Comparison of ENCODE assay signal across 8 mouse cellular contexts in the genomic region with DNA sequence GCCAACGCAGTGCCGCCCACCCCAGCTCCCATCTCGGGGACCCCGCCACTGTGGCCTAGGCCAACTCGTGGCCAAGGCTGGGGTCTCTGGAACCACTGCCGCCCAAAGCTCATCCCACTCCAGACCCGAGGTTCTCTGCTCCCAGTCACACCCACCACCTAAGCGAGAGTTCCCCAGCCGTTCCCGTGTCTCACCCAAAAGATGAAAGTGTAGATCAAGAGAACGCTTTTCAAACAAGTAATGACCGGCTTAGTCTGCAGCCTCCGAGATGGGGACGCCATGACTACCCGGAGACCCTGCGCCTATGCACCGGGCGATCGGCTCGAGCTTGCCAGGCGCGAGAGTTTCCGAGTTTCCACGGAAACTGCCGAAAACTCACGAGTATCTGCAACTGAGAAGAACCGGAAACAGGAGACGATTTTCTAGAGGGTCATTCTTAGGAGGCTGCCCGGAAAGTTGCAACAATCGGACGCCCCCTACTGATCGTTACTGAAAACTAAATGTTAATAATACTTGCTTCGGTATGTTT. TPM values are rescaled to one million over a fixed set of nuclear protein-coding genes. Genes with fewer than 3 reads are reported as not detected.
A peak's percentile ranks its signal among the peaks of the same experiment; 100 is the strongest.
DNase-seq lines count a peak whose midpoint lies in the region; ATAC-seq and TF ChIP-seq lines count a peak whose summit lies in the region.

A gene (minus strand): TSS at position 416 of the 529 bp plus-strand sequence.

- no peaks in the 10 kb centered on the region for H3K4me1 ChIP-seq in ES-E14 (ENCODE audit: control insufficient read depth in 2 of 2, insufficient read depth in 2 of 2, low read length in 2 of 2, poor library complexity in 1 of 2)
- H3K4me1 ChIP-seq in hindbrain, embryonic 10.5 days (replicated peaks), result peaks cover 4% of the 10 kb centered on the region; the same call in 1 of the 2 replicates
- no peaks in the 10 kb centered on the region for H3K4me1 ChIP-seq in lung, embryonic 15.5 days

- H3K27me3 ChIP-seq in hindbrain, embryonic 10.5 days (ENCODE audit: insufficient read depth, poor library complexity, severe bottlenecking), result peaks cover 4% of the 10 kb centered on the region; the same call in 1 of the 2 replicates
- no peaks in the 10 kb centered on the region for H3K27me3 ChIP-seq in lung, embryonic 15.5 days

- in situ Hi-C loops in ES-E14 (cut with MboI; ENCODE audit: low sequenced_read_pairs in 2 of 2, unreplicated experiment in 2 of 2), result no loop called here

- H3K9me3 ChIP-seq in ES-E14 (ENCODE audit: control insufficient read depth, insufficient read depth, low read depth, low read length), result no peaks in the 10 kb centered on the region
- H3K9me3 ChIP-seq in hindbrain, embryonic 10.5 days, result no peaks in the 10 kb centered on the region
- no peaks in the 10 kb centered on the region for H3K9me3 ChIP-seq in lung, embryonic 15.5 days

- peak; percentile 40 for DNase-seq in ES-E14 (ENCODE audit: low read depth, low spot score)
- peak; percentile 61 for DNase-seq in cerebellum, adult 8-10 months
- peak; percentile 61 to 89 for DNase-seq in frontal cortex, adult 2 months (ENCODE audit: extremely low spot score in 1 of 2, low spot score in 1 of 2)
- DNase-seq in hindbrain, embryonic 10.5 days (ENCODE audit: low spot score), result peak; percentile 86
- DNase-seq in layer of hippocampus, adult 9-10 months (ENCODE audit: low spot score), result peak; percentile 41
- peak; percentile 62 for DNase-seq in ovary, postnatal 14 days (ENCODE audit: low spot score)
- peak; percentile 68 to 81 for DNase-seq in thymus, postnatal 10 days (ENCODE audit: low spot score in 2 of 2)

- ATAC-seq in lung, embryonic 15.5 days (ENCODE audit: borderline replicate concordance, extremely low read depth, low FRiP score, low TSS enrichment), result peak; percentile 91

- H3K36me3 ChIP-seq in ES-E14 (ENCODE audit: control insufficient read depth, insufficient read depth, low read length, poor library complexity, severe bottlenecking), result no peaks in the 10 kb centered on the region
- H3K36me3 ChIP-seq in hindbrain, embryonic 10.5 days, result peaks cover 25% of the 10 kb centered on the region
- H3K36me3 ChIP-seq in lung, embryonic 15.5 days, result peaks cover 7% of the 10 kb centered on the region; the same call in 1 of the 2 replicates

- H3K9ac ChIP-seq in ES-E14 (ENCODE audit: insufficient read depth, low read depth, low read length, poor library complexity, severe bottlenecking), result peak within 1 kb of the TSS; percentile 59
- H3K9ac ChIP-seq in lung, embryonic 15.5 days, result peak within 1 kb of the TSS; percentile 35

- peak within 1 kb of the TSS; percentile 51 for H3K4me2 ChIP-seq in lung, embryonic 15.5 days

- 27% methylated on average over 33 of the region's 33 CpGs for WGBS in hindbrain, embryonic 10.5 days
- WGBS in lung, embryonic 15.5 days, result 21% methylated on average over 33 of the region's 33 CpGs

- no peak within 1 kb of the TSS for H3K27ac ChIP-seq in ES-E14 (ENCODE audit: insufficient read depth, low read depth, low read length, poor library complexity, severe bottlenecking)
- H3K27ac ChIP-seq in hindbrain, embryonic 10.5 days, result peak within 1 kb of the TSS; percentile 91
- H3K27ac ChIP-seq in lung, embryonic 15.5 days, result no peak within 1 kb of the TSS

- H3K4me3 ChIP-seq in ES-E14 (ENCODE audit: insufficient read depth in 1 of 2, low read depth in 1 of 2, low read length in 2 of 2, poor library complexity in 1 of 2, severe bottlenecking in 1 of 2), result peak within 1 kb of the TSS; percentile 68 to 72
- peak within 1 kb of the TSS; percentile 65 for H3K4me3 ChIP-seq in hindbrain, embryonic 10.5 days
- peak within 1 kb of the TSS; percentile 49 for H3K4me3 ChIP-seq in lung, embryonic 15.5 days

TF ChIP-seq in ES-E14, 5 proteins besides CTCF, POLR2A, EP300 and RAD21:
- TF ChIP-seq CHD2 (IDR thresholded peaks at IDR 0.05; ENCODE audit: low read depth, low read length) (no peak), ZC3H11A (IDR thresholded peaks at IDR 0.05; ENCODE audit: borderline replicate concordance, low read depth, low read length) (no peak), ZNF384 (IDR thresholded peaks at IDR 0.05; ENCODE audit: low read depth, low read length) (no peak), HCFC1 (IDR thresholded peaks at IDR 0.05; ENCODE audit: borderline replicate concordance, insufficient read depth, low read length) (no peak), MAFK (IDR thresholded peaks at IDR 0.05; ENCODE audit: insufficient read depth, low read depth, low read length) (no peak)
TF ChIP-seq in ES-E14: peak in this region for 0.

RNA-seq across cellular contexts. Expression of the gene that starts here (rescaled TPM):
- total RNA-seq in ES-E14 (2012; rRNA removed), result 23.9 and 27.1 TPM in 2 replicates
- polyA plus RNA-seq in frontal cortex, adult 2 months (2012; rRNA removed), result 19.0 and 20.6 TPM in 2 replicates
- 197 and 209 TPM in 2 replicates for polyA plus RNA-seq in hindbrain, embryonic 10.5 days (2016; fragmentation: Nextera tagmentation; extraction: Ambion mirVana)
- polyA plus RNA-seq in lung, embryonic 15.5 days (2015; fragmentation: Nextera tagmentation; extraction: Ambion mirVana), result 154 and 161 TPM in 2 replicates
